Mouse (Mus musculus) ovary, adult 18-20 months (tissue): ENCODE results near the gene Cacna1c.
A peak's percentile ranks its signal among the peaks of the same experiment; 100 is the strongest.

ENCODE experiments used
- DNase-seq: peaks from one replicate; pipeline ENCODE4 v3.0.0; 2022; ENCODE audit warnings: low spot score, mixed read lengths

Cacna1c gene

GRCm38 (mm10) chr6:119139561-119139960 is 56.7 kb downstream of the Cacna1c start:
- no peak for DNase-seq

DNA sequence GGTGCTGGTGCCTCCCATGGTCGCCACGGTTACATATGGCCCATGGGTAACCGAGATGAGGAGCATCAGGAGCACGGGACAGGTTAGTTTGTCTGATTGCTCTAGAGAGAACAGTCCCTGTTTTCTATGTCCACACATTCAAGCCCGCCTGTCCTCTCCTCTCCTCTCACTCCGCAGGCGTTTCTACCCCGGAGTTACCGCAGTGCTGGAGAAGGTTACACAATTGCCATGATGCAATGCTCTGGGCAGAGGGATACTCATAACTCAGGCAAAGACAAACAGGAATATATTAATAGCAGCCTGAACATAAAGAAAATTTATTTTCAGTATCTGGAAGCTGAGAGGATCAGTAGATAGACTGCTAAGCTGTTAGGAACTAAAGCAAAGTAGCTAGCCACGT is 58.5 kb downstream of the Cacna1c start:
- DNase-seq, result no peak

- DNase-seq, result no peak
Measured at GRCm38 (mm10) chr6:119132863-119133262, 63.4 kb downstream of the Cacna1c start.

- DNase-seq, result no peak
Measured at GRCm38 (mm10) chr6:119132111-119132735, 64.0 kb downstream of the Cacna1c start.

DNA sequence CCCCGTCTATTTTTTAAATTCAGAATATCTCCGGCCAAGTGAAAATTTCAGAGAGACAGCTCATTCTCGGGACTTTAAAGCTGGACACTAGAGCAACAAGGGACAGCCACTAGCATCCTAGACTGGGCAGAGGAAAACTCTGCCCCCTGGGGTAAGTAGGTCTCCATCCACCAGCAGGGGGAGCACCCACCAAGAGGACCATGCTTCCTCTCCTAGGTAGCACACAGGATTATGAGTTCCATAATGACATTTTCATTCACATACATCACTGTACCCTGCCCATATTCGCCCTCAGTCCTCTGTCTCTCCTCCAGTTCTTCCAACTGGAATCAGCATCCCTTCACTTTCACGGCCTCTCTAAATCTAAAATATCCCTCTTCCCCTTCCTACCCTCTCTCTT is 66.6 kb downstream of the Cacna1c start:
- DNase-seq, result no peak

GRCm38 (mm10) chr6:119128521-119128920 is 67.7 kb downstream of the Cacna1c start:
- no peak for DNase-seq

DNA sequence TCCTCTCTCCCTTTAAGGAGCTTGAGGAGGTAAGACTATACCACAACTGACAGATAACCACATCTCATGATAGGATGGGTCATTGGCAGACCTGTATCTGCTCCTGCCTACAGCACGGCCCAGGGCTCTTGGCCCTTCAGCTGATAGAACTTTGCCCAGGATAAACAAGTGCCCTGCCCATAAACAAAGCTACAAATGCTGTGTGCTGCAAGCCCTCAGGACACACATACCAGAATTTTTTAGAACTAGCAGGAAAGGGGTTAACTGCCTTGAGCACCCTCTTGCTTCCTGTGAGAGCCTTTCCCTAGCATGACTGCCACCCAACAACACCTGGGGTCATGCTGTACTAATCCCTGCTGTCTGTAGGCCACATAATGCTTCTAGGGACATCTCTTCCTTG is 68.1 kb downstream of the Cacna1c start:
- no peak for DNase-seq

- DNase-seq, result no peak
Measured at GRCm38 (mm10) chr6:119126991-119127390, 69.2 kb downstream of the Cacna1c start.

DNA sequence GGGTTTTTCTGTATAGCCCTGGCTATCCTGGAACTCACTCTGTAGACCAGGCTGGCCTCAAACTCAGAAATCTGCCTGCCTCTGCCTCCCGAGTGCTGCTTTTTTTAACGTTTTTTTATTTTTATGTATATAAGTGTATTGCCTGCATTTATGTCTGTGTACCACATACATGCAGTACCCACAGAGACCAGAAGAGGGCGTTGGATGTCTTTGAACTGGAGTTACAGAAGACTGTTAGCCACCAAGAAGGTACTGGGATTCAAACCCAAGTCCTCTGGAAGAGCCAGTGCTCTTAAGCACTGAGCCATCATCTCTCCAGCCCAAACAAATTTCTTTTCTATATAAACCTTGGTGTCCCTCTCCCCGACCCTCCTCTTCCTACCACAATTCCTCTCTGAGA is 77.8 kb downstream of the Cacna1c start:
- no peak for DNase-seq

DNA sequence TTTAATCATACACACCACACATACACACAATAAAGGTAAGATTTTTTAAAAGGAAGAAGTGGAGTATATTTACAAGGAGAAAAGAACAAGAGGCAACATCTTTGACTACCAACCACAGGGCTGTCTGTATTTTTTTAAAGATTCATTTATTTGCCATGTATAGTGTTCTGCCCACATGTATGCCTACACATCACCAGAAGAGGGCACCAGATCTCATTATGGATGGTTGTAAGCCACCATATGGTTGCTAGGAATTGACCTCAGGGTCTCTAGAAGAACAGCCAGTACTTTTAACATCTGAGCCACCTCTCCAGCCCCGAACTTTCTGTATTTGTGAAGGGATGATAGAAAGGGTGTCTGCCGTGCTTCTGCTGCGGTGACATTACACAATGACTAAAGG is 79.9 kb downstream of the Cacna1c start:
- DNase-seq, result no peak

GRCm38 (mm10) chr6:119113362-119113761 is 82.9 kb downstream of the Cacna1c start:
- DNase-seq, result no peak

DNA sequence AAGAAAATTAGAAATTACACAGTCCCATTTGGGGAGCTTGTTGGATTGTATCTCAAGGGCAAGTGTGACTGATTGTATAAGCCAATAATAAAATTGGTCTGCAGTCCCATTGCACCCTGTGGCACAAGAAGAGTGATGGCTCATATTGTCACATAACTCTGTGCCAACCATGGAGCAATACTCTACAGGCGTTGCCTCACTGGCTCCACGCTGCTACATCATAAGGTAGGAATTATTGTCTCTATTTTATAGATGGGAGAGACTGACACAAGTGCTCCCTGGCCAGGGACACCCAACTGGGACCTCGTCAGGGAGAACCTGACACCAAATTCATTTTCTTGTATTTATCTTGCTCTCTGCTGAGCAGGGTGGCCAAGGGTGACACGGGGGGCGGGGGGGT is 85.8 kb downstream of the Cacna1c start:
- no peak for DNase-seq

GRCm38 (mm10) chr6:119108466-119109394 is 87.5 kb downstream of the Cacna1c start:
- DNase-seq, result peak; percentile 33

DNA sequence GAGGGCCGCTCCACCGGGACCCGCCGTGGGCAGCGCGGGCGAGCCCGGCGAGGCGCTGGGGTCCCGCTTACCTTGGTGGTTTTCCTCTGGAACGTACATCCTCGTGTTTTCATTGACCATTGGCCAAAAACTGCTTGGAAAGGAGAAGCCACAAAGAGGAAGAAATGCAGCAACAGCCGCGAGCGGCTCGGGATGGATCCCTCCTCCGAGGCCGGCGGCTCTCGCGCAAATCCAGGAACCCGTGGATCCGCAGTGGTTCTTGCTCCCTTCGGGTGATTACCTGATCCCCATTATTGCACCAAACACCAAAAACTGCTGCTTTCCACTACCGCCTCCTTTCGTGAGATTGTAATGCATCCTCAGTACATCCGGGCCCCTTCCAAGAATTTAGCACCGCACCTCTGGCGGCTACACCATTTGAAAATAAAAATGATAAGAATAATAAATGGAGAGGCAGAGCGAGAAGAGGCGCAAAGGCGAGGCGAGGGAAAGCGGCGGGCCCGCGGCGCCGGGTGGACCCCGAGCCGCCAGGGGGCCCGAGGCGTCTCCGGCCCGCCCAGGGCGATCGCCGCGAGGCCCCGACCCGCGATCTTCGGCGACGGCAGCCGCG is 88.3 kb downstream of the Cacna1c start:
- DNase-seq, result no peak

- DNase-seq, result no peak
Measured at GRCm38 (mm10) chr6:119107140-119107855, 88.9 kb downstream of the Cacna1c start.

DNA sequence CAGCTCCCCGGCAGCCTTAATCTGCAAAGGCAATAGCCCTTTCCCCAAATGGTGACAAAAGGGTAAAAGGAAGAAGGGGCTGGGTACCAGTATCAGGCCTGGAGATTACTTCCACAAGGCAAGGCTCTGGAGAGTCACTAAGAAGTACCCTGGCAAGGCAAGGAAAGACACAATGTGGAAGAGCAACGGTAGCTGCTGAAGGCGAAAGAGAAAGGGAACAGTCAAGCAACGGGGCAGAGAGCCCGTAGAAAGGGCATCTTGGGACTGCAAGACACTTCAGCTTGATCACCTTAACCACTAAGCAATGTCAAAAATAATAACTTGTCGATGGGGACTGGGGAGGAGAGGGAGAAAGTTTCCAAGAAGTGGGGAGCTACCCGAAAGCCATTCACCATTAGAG is 89.5 kb downstream of the Cacna1c start:
- DNase-seq, result no peak

DNA sequence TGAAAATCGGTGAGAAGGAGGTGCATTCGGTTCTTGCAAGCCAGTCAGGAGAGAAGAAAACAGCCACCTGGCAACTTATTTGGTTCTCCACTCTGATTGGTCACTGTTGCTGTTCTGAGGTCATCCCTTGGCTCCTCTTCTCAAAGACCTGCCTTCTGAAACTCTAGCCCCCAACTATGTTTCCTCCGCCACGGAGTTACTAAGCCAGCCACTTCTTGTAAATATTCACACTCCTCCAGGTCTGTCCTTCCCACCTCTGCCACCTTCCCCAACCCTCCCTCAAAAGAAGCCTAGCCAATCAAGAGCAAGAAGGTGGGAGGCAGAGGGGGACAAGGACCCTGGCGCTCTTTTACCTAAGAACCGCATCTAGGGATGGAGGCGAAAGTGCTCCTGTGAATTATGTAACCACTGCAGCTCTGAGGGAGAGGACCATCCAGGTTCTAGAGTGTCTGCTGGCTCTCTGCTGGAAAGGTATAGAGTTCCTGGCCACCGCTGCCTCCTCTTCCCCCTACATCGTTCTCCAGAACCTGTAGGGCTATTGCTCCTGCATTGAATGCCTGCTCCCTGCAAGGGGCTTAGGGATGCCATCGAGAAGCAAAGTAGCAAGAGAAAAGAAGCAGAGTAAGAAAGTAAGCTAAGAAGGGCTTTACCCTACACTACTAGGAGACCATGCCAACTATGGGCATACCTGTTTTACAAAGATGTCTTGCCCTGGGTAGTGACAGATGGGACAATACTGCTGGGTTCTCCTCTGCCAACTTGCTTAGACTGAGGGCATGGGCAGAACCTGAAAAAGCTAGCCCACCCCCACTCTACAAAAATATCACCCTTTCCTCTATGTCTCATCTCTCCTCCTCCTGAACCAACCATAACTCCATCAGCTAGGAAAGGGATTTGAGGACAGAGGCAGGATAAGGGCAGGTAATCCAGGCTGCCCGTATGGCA is 90.3 kb downstream of the Cacna1c start:
- no peak for DNase-seq

GRCm38 (mm10) chr6:119104246-119104645 is 92.0 kb downstream of the Cacna1c start:
- DNase-seq, result peak; percentile 47

- DNase-seq, result no peak
Measured at GRCm38 (mm10) chr6:119102936-119103335, 93.3 kb downstream of the Cacna1c start.

- no peak for DNase-seq
Measured at GRCm38 (mm10) chr6:119099333-119099732, 96.9 kb downstream of the Cacna1c start.

DNA sequence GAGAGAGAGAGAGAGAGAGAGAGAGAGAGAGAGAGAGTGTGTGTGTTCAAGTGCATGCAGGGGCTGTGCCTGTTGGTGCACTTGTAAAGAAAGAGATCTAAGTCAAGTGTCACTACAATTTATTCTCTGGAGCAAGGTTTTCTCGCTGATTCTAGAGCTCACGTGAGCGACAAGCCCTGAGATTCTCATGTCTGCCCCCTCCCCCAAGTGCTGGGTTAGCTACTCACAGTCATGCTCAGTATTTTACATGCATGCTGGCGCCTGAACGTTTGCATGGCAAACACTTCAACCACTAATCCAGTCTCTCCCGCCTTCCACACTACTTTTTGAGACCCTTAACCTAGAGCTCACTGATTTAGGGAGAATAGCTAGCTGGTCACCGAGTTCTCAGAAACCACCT is 99.7 kb downstream of the Cacna1c start:
- no peak for DNase-seq
